Mouse (Mus musculus): ENCODE results near the gene Etv3. TPM values are rescaled to one million over a fixed set of nuclear protein-coding genes. Genes with fewer than 3 reads are reported as not detected.
"Not testable (repeated sequence)": the region's sequence is repeated elsewhere in the genome, so short reads cannot be mapped to it uniquely, and the experiment has no call there.

Etv3 gene
- polyA plus RNA-seq (2015; fragmentation: Nextera tagmentation; extraction: Ambion mirVana): 11.5 and 12.9 TPM in 2 replicates

DNA sequence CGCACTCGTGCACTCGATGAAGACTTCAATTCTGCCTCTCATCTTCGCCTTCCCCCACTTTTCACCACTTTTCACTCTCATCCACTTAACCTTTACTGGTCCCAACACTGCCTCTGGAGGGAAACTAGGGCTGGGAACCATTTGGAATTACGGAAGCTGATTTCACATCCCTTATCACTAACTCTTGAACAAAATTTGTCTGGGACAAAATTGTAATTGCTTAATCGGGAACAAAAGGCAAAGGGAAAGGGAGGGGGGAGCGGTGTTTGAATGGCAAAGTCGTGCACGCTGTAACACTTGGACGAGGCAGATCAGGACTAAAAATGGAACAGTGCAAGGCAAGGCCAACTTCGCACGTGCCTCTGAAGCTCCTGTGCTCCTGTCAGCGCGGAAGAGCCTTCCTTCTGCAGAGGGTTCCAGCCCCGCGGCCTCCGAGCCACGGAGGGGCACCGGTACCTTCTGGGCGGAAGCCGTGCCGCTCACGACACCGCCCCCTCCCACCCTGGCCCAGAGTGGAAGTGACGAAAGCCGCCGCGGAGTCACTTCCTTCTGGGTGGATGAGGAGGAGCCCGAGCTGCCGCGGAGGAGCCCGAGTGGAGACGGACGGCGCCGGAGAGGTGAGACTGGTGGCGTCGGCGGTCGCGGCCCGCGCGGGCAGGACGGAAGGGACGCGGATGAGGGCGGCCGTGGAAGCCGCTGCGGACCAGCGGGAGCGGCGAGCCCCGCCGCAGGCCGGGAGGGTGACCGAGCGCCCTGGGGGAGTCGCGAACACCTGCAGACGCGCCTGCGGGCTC lies at the start of gene Etv3:
TSS of gene Etv3 (plus strand) at position 365 of the 794 bp plus-strand sequence.
- Histone ChIP-seq H3K9ac (replicated peaks) (peak within 1 kb of the TSS; percentile 100), H3K9me3 (no peaks in the 10 kb centered on the region), H3K4me1 (replicated peaks) (peaks cover 18% of the 10 kb centered on the region), H3K36me3 (peaks cover 32% of the 10 kb centered on the region), H3K27me3 (0 out of 2 replicates have a peak, but pooled peaks cover 3% of the 10 kb centered on the region), H3K4me2 (replicated peaks) (peak within 1 kb of the TSS; percentile 88), H3K4me3 (replicated peaks) (peak within 1 kb of the TSS; percentile 98), H3K27ac (peak within 1 kb of the TSS; percentile 89)
- 5% methylated on average over 64 of the region's 64 CpGs for WGBS
- peak; percentile 100 for ATAC-seq

DNA sequence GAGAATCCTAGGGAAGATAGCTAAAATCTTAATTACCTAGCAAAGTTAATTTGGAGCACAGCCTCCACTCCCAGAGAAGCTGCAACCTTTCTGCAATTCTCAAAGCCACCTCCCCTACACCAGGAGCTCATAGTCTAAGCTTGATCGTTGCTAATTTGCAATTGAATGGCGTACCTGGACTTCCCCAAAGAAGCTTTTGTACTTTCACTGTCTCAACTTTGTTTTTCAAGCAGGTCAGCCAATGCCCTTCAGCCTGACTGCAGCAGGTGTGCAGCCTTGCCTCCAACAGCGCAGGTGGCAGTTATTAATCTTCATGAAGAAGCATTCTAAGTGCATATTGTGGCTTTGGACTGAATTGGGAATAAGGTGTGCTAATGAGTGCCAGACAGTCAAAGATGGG lies 47.3 kb upstream of the Etv3 start:
- H3K4me3 ChIP-seq (replicated peaks); H3K36me3 ChIP-seq; H3K27ac ChIP-seq; H3K27me3 ChIP-seq; H3K4me1 ChIP-seq (replicated peaks); ATAC-seq; H3K9me3 ChIP-seq; H3K4me2 ChIP-seq (replicated peaks); H3K9ac ChIP-seq (replicated peaks): not testable (repeated sequence)
- 88% methylated on average over 3 of the region's 3 CpGs for WGBS

DNA sequence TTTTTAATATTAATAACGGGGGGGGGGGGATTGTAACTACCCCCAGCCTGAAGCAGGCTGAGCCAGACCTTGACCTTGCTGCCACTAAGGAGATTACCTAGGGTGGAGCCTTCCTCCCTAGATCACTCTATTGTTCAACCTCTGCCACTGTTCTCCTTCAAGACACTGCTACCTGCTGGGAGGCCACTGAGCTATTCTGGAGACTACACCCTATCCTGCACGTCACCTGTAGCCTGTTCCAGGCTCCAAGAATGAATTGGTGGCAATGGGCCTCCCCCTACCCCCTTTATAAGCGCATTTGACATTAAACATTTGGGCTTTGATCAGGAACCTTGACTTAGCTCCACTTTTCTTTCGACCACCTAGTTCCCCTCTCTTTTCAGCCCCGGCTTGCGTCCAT lies 46.6 kb upstream of the Etv3 start:
- H3K9me3 ChIP-seq; H3K27ac ChIP-seq; H3K4me3 ChIP-seq (replicated peaks); H3K9ac ChIP-seq (replicated peaks); H3K36me3 ChIP-seq; ATAC-seq; H3K4me1 ChIP-seq (replicated peaks); H3K4me2 ChIP-seq (replicated peaks); H3K27me3 ChIP-seq: not testable (repeated sequence)
- 83% methylated on average over 6 of the region's 6 CpGs for WGBS

DNA sequence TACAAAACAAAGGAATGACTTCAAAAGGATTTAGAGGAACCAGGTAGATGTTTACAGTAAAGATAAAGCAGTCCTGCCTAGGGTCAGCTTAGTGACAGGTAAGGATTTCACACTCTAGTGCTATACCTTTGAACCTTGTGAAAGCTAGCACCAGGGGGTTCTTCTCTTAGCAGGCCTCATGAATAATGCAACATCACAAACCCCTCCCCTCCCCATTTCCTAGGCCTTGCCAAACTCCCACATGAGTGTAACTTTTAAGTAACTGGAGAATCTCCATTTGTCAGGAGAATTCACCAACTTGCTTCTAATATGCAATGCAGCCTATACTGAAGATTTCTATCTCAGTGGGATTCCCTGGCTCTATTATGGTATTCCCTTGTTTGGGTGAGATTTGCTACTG lies 46.0 kb upstream of the Etv3 start:
- not testable (repeated sequence) for ATAC-seq

DNA sequence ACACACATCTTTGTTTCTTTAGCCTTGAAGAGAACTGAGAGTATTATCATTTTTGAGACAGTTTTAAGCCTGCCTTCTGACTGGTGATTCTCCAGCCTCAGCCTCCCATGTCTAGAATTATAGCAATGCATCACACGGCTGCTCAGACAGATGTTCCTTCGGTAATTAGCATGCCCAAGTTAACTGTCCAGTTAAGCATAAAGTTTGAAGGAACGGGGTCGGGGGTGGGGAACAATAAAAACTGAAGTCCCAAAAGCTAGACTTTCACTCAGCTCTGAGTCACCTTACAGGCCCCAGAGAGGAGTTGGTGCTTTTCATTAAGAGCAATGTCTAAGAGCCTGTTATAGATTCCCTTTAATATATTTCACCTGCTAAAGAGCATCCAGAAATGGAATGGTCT lies 37.8 kb upstream of the Etv3 start:
- H3K27ac ChIP-seq: no peak overlapping the region
- 82% methylated on average over 4 of the region's 4 CpGs for WGBS
- H3K4me1 ChIP-seq (replicated peaks): no peaks in the 10 kb centered on the region
- H3K27me3 ChIP-seq: no peaks in the 10 kb centered on the region
- H3K36me3 ChIP-seq: no peaks in the 10 kb centered on the region
- no peak overlapping the region for H3K4me3 ChIP-seq (replicated peaks)
- H3K9me3 ChIP-seq: no peaks in the 10 kb centered on the region
- no peak for ATAC-seq
- no peak overlapping the region for H3K4me2 ChIP-seq (replicated peaks)
- no peak overlapping the region for H3K9ac ChIP-seq (replicated peaks)

More for the DNA sequence above, 46.0 kb upstream of the Etv3 start:
- H3K4me1 ChIP-seq (replicated peaks); H3K9ac ChIP-seq (replicated peaks); H3K4me2 ChIP-seq (replicated peaks); H3K4me3 ChIP-seq (replicated peaks); H3K27me3 ChIP-seq; H3K9me3 ChIP-seq; H3K27ac ChIP-seq; H3K36me3 ChIP-seq: not testable (repeated sequence)

DNA sequence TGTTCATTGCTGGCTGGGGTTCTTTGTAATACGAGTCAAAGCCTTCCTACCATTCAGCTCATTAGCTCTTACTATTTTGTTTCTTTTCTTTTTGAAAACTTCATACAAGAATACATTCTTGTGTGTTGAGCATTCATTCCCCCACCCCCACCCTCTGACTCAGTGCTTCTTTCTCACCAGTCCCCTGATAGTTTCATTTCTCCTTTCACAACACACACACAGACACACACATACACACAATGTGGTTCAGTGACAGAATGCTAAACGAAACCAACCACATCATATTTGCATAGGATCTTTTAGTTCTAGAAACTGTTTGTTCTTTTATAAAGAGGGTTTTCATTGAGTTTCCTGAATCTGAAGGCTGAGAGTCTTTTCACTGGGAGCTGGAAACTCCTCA lies 37.3 kb upstream of the Etv3 start:
- no peaks in the 10 kb centered on the region for H3K36me3 ChIP-seq
- H3K4me1 ChIP-seq (replicated peaks): no peaks in the 10 kb centered on the region
- H3K9ac ChIP-seq (replicated peaks): no peak overlapping the region
- H3K9me3 ChIP-seq: no peaks in the 10 kb centered on the region
- WGBS: 49% methylated on average over 2 of the region's 2 CpGs
- H3K4me3 ChIP-seq (replicated peaks): no peak overlapping the region
- no peak for ATAC-seq
- no peaks in the 10 kb centered on the region for H3K27me3 ChIP-seq
- H3K4me2 ChIP-seq (replicated peaks): no peak overlapping the region
- H3K27ac ChIP-seq: no peak overlapping the region

DNA sequence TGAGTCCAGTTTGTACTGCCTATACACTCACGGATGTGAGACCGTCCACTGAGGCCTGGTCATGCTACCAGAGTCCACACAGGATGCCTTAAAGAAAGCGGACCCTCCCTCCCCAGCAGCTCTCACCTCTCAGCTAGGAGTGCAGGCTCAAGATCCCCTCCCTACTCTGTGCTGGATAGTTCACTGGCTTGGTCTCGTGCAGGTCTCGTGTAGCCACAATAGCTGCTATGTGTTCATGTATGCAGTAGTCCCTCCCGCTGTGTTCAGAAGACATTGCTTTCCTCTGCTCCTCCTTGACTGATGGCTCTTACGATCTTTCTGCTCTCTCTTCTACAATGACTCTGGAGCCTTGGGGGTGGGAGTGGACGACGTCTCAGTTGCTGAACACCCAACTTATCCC lies 26.9 kb upstream of the Etv3 start:
- Histone ChIP-seq H3K4me3 (replicated peaks) (no peak overlapping the region), H3K9me3 (no peaks in the 10 kb centered on the region), H3K27ac (no peak overlapping the region), H3K27me3 (0 out of 2 replicates have a peak, but pooled peaks cover 4% of the 10 kb centered on the region), H3K36me3 (no peaks in the 10 kb centered on the region), H3K4me1 (replicated peaks) (0 out of 2 replicates have a peak, but pooled peaks cover 6% of the 10 kb centered on the region), H3K9ac (replicated peaks) (no peak overlapping the region), H3K4me2 (replicated peaks) (no peak overlapping the region)
- 84% methylated on average over 9 of the region's 9 CpGs for WGBS
- ATAC-seq: no peak

DNA sequence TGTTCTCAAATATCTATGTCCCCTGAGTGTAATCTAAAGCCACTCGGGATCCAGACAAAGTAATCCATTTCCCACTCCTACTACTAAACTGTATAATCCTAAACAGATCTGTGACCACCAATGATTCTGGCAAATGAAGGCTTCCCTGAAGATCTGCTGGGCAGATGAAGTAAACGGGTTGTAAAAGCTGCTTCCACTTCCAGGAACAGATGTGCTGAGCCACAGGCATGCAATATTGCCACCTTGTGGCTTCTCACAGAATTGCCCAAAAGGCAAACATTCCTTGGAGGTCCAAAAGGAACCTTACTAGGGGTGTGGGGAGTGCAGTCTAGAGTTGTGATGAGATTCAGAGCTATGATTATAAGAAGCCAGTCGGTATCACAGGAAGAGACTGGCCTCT lies 26.1 kb upstream of the Etv3 start:
- Histone ChIP-seq H3K9ac (replicated peaks) (no peak overlapping the region), H3K36me3 (no peaks in the 10 kb centered on the region), H3K9me3 (no peaks in the 10 kb centered on the region), H3K27ac (no peak overlapping the region), H3K4me2 (replicated peaks) (no peak overlapping the region), H3K4me1 (replicated peaks) (0 out of 2 replicates have a peak, but pooled peaks cover 6% of the 10 kb centered on the region), H3K4me3 (replicated peaks) (no peak overlapping the region), H3K27me3 (0 out of 2 replicates have a peak, but pooled peaks cover 8% of the 10 kb centered on the region)
- 20% methylated on average over 3 of the region's 3 CpGs for WGBS
- no peak for ATAC-seq

DNA sequence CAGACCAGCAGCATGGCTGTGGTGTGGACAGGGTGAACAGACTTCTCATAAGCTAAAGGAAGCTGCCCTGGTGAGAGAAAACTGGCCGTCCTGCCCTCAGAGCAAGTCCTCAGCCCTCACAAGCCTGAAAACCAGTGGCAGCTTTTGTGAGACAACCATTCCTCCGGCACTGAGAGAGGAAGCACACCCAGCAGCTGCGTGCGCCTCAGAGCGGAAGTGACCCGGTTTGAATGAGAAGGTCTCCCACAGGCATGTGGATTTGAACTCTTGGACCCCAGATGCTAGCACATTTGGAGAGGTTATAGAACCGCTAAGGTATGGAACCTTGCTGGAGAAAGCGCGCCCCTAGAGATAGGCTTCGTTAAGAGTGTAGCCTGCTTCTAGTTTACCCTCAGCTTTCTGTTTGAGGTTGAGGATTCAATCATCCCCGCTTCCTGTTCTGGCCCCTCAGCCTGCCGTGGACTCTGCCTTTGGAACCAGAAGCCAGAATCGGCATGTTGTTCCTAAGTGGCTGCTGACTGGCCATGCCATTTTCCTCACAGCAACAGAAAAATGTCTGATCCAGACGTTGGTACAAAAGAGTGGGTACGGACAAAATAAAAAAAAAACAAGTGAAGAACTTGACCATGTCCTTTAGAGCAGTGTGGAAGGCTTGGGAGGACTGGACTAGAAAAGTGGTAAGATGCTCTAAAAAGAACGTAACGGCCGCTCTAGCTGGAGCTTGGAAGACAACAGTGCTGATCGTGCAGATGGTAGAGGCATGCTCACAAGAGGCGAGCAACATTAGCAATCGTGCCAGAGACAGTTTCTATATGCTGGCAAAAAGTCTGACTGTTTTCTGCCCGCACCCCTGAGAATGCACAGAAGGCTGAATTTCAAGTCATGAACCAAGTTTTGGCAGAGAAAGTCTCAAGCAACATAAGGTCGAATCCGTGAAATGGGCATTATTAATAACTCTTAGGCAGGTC lies 24.8 kb upstream of the Etv3 start:
- Histone ChIP-seq H3K9ac (replicated peaks) (no peak overlapping the region), H3K4me3 (replicated peaks) (no peak overlapping the region), H3K9me3 (no peaks in the 10 kb centered on the region), H3K36me3 (no peaks in the 10 kb centered on the region), H3K4me1 (replicated peaks) (0 out of 2 replicates have a peak, but pooled peaks cover 6% of the 10 kb centered on the region), H3K27me3 (0 out of 2 replicates have a peak, but pooled peaks cover 9% of the 10 kb centered on the region), H3K27ac (no peak overlapping the region), H3K4me2 (replicated peaks) (no peak overlapping the region)
- no peak for ATAC-seq
- 86% methylated on average over 24 of the region's 24 CpGs for WGBS

DNA sequence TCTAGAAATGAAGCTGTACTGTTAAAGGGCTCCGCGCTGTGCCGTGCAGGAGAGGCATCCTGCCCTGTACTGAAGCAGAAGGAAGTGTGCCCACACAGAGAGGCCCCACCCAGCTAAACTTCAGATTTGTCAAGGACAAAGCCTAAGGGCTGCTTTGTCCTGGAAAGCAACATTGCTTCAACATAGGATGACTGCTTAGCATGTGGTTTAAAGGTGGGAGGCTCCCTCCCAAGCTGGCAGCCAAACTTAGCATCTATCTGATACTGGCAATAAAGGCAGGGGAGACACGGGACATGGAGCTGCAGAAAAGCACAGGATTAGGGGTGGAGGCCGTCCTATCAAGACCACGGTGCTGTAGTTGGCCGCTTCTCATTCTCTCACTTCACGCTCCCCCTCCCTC lies 24.1 kb upstream of the Etv3 start:
- WGBS: 59% methylated on average over 8 of the region's 8 CpGs
- Histone ChIP-seq H3K4me2 (replicated peaks) (no peak overlapping the region), H3K9ac (replicated peaks) (no peak overlapping the region), H3K4me1 (replicated peaks) (0 out of 2 replicates have a peak, but pooled peaks cover 6% of the 10 kb centered on the region), H3K4me3 (replicated peaks) (no peak overlapping the region), H3K27ac (no peak overlapping the region), H3K27me3 (0 out of 2 replicates have a peak, but pooled peaks cover 9% of the 10 kb centered on the region), H3K36me3 (no peaks in the 10 kb centered on the region), H3K9me3 (no peaks in the 10 kb centered on the region)
- ATAC-seq: no peak

DNA sequence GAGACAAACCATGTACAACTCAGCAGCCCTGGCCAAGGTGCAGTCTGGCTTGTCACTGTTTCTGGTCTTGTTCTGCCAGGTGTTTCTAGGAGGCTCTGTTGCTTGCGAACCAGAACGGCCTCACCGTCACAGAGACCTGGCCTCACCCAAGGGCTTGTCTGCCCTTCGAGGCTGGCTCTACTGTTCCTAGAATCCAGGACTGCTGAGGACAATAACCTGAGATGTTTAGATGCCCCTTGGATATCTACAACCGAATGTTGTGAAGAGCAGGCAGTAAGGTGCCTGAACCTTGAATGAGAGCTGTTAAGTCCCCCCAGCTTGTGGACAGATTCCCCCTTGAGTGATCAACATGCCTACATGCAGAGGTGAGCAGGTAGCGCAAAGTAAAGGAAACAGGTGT lies 22.4 kb upstream of the Etv3 start:
- no peak for ATAC-seq
- no peak overlapping the region for H3K4me3 ChIP-seq (replicated peaks)
- H3K4me2 ChIP-seq (replicated peaks): no peak overlapping the region
- H3K9ac ChIP-seq (replicated peaks): no peak overlapping the region
- H3K4me1 ChIP-seq (replicated peaks): 0 out of 2 replicates have a peak, but pooled peaks cover 6% of the 10 kb centered on the region
- 91% methylated on average over 6 of the region's 6 CpGs for WGBS
- H3K27me3 ChIP-seq: 0 out of 2 replicates have a peak, but pooled peaks cover 9% of the 10 kb centered on the region
- H3K36me3 ChIP-seq: no peaks in the 10 kb centered on the region
- H3K9me3 ChIP-seq: no peaks in the 10 kb centered on the region
- no peak overlapping the region for H3K27ac ChIP-seq

DNA sequence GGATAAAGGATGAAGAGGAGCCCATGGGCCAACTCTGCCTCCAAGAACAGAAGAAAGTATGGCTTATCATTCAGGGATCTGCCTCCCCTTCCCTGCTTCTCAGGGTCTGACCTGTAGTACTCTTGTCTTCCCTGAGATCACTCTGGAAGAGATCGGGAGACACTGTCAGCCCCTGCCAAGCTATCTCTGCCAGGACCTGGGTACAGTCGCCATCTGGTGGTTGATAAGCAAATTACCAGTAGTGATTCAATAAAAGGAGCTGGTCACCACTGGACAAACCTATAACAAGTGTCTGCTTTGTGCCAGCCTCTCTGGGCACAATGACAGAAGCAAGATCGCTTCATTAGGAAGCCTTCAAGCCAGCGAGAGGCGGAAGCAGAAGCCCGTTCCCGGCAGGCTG lies 20.9 kb upstream of the Etv3 start:
- H3K4me1 ChIP-seq (replicated peaks): peaks cover 10% of the 10 kb centered on the region
- no peaks in the 10 kb centered on the region for H3K36me3 ChIP-seq
- H3K27ac ChIP-seq: no peak overlapping the region
- no peak overlapping the region for H3K9ac ChIP-seq (replicated peaks)
- H3K27me3 ChIP-seq: peaks cover 13% of the 10 kb centered on the region; the same call in 1 of the 2 replicates
- peak; percentile 38; the same call in 1 of the 2 replicates for ATAC-seq
- H3K4me2 ChIP-seq (replicated peaks): no peak overlapping the region
- H3K4me3 ChIP-seq (replicated peaks): no peak overlapping the region
- no peaks in the 10 kb centered on the region for H3K9me3 ChIP-seq
- WGBS: 25% methylated on average over 7 of the region's 7 CpGs

Measured in midbrain, embryonic 13.5 days (tissue).